Mouse (Mus musculus): ENCODE results near the gene Wwox.

Gene Wwox

DNA sequence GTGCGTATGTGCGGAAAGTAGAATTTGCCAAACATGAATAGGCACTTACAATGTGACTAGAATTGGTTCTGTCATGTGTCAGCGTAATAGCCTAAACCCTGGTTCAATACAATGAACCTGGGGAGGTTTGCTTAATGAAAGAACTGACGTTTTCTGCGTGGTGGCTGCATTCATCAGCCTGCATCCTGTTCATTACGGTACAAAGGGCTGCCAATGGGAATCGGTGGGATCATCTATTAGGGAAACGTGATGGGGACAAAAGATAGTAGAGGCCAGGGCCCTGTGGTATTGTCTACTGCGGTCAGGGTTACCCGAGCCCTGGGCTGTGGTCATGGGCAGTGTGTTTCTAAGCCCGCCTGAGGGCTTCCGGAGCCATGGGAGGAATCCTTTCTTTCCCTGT lies 459.7 kb downstream of the Wwox start:
- DNase-seq (ENCODE audit: extremely low spot score), result peak; percentile 24

DNA sequence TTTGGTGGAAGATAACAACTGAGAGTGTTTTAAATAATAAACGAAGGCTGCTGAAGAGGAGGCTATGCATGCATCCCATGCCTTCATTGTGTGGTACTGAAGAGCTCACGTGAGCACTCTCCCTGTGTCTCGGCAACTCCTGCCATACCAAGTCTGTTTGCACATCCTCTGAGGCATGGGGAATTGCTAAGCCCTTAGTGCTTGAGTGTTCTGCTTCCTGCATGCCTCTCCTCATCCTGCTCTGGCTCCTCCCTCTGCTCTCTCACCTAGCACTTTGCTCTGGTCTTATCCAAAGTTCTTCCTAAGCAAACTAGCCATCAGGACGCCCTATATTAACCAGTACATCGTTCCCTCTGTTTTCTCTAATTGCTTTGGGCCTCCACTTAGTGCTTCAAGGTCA lies 463.1 kb downstream of the Wwox start:
- no peak for DNase-seq (ENCODE audit: extremely low spot score)

DNA sequence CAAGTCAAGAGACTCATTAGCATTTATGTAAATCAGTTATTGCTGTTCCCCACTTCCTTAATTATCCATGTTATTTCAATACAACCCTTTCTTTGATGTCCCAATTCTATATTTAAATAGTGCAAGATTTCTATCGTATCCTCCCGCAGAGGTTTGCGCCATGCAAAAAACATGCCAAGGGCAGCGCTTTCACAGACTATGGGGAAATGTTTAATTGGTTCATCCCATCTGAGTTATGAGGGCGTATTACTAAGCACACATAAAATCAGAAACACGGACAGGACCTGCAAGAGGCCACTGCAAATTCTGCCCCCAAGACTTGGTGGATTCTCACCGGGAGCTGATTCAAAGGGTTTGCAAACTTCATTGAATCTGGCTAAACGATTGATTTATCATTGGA lies 468.6 kb downstream of the Wwox start:
- no peak for DNase-seq (ENCODE audit: extremely low spot score)

DNA sequence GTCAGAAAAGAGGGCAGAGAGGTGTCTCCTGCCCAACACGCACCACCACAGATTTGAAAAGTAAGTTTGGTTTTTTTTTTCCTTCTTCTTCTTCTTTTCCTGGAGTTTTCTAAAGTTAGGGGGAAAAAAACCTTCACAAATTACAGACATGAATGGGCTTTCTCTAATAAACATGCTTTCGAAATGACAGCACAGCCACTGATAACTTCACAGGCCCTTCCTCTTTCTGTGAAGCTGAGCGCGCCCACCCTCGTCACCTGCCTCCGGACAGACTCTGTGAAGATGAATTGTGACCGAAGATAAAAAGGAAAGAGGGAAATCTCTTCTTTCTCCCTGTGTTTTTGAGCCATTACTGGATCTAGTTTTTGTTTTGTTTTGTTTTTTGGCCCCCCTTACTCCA lies 469.1 kb downstream of the Wwox start:
- DNase-seq (ENCODE audit: extremely low spot score), result no peak

DNA sequence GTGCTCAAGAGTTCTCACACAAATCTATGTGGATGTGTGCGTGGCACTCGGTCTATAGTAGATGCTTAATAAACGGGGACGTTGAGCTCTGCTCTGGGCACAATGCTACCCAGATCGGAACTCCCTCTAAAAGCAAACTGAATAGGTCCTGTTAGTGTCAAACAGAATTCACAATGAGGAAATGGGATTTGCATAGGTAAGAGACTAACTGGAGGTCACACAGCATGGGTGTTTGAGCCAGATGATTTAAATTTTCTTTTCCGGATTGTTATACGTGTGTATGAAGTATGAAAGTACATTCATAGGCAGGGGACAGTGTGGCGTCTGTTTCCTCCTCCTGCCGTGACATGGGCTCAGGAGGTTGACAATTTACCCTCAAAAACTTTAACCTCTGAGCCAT lies 469.7 kb downstream of the Wwox start:
- DNase-seq (ENCODE audit: extremely low spot score), result no peak

DNA sequence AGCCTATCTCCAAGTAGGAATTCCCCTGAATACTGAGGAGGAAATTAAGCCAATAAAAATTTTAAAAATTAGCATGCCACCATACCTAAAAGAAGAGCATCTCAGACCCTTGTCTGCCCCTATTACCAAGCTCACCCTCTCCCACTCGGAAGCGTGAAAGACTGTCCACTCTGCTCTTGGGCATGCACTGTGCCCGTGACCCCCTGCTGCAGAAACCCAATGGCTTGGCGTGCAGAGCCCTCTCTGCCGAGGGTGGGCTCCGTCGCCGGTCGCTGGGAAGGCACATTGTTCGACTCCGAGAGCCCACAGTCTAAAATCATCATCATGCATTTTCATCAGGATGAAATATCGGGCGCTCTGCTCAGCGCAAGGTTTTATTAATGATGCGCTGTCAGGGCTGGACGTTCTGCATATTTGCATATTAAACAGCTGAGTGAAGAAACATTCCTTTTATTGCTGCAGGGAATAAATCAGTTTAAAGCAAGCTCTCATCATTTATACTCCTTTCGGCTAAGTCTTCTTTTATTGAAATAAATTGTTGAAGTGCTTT lies 471.7 kb downstream of the Wwox start:
- no peak for DNase-seq (ENCODE audit: extremely low spot score)

DNA sequence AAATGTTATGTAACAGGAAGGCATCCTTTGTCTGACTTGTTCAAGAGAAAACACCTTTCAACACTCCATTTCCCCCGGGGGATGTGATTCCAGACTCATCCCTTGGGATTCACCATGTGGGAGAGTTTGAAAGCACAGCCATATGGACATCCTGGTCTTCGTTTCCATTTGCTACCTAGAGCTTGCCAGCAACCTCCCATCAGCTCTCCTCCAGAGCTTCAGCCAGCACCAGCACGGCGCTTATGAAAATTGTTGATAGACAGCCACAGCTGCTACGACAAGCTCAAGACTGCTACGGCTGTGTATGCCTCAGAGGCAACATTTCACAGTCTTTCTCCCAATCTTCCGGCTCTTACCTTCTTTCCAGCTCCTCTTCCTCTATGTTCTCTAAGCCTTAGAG lies 484.2 kb downstream of the Wwox start:
- DNase-seq (ENCODE audit: extremely low spot score), result no peak

DNA sequence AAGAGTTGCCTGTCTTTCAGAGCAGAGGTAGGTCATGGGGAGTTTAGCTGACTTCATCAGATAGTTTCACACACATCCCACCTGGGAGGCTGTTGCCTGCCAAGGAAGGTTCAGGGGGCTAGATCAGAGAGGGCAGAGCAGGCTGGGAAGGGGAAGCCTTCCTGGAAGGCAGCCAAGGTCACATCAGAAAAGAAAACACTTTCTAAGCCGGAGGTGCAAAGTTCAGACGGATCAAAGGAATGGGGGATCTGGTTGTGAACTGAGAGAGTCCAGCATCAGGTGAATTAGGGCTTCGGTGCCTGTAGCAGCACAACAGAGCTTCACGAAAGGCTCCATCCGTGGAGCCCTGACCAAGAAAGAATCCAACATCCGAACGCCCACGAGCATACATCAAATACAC lies 488.0 kb downstream of the Wwox start:
- DNase-seq (ENCODE audit: extremely low spot score), result no peak

DNA sequence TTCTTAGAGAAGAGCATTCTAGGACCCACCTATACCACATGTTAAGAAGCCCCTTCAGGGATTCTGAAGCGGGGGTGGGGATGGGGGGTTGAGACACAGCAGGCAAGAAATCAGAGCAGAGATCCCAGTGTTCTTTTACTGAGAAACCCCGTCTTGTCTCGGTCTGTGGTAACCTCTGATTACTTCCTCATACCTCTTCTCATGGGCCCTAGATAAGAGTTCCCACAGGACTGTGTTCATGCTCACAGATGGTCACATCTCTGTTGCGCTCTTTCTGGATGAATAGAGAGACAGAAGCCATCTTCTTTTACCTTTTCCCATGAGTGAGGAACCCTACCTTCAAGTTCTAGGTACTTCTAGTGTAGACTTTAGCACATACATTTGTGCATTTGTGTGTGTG lies 488.5 kb downstream of the Wwox start:
- DNase-seq (ENCODE audit: extremely low spot score), result no peak

DNA sequence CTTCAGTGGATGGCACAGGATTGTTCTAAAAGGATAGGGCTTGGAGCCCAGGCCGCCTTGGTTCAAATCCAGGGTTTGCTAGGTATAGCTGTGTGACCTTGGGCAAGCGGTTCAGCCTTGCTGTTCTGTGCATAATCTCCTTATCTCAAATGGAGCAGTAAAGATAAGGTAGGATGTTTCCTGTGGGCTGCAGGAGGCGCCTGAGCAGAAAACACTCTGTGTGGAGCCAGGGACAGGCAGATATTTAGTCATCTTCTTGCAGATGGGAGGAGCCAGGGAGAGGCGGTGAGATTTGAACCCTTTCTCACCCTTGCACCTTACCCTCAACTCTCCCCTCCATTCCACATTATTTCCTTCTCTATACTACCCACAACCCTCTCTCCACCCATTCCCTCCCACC lies 490.1 kb downstream of the Wwox start:
- no peak for DNase-seq (ENCODE audit: extremely low spot score)

DNA sequence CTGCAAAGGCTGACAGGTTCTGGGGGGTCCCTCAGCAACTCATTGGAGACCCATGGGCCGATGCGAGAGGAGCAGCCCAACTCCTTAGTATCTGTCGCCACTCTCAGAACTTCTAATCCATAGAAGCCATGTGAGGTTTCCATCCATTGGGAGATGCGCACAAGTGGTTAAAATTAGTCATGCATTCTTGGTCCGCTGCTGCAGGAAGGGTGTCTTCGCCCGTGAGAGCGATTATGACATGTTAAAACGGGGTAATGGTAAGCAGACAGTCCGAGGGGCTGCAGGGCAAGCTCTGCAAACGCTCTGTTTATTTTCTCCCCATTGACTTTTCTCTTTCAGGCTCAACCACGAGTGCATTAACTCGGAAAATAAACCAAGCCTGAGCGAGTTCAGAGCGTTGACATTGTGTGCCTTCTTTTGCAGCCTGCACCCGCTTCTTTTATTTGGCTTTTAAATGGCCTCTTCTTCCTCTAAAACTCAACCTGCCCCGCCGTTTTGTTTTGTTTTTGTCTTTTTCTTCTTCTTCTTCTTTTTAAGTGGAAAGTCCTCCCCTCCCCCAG lies 492.7 kb downstream of the Wwox start:
- peak; percentile 38 for DNase-seq (ENCODE audit: extremely low spot score)

DNA sequence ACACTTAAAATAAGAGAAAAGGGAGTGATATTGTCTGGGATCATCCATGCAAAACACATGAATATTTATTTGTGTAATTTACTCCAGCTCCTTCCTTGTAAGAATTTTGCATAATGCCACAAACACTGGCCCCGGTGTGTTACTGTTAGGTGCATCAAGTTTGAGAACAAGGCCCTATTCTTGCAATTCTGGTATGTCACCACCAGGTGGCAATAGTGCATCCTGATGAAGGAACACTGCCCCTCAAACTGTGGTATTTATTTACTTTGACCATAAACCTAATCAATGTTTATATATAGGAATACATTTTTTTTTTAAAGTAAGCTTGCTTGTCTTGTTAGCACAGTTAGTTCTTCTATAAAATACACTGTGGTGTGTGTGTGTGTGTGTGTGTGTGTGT lies 493.8 kb downstream of the Wwox start:
- DNase-seq (ENCODE audit: extremely low spot score), result no peak

DNA sequence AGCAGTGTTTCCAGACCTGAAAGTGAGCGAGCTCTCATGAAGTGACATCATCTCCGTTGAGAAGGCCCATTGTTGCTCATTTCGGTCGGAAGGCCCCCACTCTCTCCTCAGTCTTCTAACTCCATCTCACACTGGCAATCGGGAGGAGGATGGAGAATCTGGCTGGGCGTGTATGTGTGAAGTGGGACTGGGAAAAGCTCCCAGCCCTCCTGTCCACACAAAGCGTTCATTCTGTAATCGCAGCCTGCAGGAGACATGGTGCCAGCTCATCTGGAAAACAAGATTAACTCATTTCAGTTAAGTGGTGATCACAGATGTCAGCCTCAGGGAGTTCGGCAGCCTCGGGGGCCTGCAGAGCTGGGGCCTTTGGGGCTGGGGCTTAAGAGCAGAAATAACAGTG lies 497.4 kb downstream of the Wwox start:
- no peak for DNase-seq (ENCODE audit: extremely low spot score)

DNA sequence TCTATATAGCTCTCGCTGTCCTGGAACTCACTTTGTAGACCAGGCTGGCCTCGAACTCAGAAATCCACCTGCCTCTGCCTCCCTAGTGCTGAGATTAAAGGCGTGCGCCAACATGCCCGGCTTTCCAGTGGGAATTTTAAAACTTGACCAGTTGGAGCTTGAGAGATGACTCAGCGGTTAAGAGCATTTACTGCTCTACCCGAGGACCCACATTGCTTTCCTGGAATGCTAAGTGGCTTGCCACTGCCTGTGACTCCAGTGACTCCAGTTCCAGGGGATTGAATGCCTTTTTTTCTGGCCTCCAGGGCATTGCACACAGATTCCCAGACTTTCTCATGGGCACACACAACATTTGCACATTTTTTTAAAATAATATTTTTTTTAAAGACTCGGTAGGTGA lies 499.9 kb downstream of the Wwox start:
- no peak for DNase-seq (ENCODE audit: extremely low spot score)

DNA sequence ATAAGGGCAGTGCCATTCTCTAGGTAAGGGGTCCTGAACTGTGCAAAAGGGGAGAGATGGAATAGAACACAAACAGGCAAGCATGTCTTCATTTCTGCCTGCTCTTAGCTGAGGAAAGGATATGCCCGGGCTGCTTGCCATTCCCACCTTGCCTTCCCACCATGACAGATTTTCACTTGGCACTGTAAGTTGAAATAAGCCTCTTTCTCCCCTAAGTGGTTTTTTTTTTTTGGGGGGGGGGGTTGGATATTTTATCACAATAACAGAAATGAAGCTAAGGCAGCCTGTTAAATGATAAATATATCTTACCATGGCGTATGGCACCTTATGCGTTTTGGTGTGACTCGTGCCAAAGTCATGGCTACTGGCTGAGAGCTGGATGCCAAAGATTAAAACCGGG lies 501.6 kb downstream of the Wwox start:
- DNase-seq (ENCODE audit: extremely low spot score), result no peak

DNA sequence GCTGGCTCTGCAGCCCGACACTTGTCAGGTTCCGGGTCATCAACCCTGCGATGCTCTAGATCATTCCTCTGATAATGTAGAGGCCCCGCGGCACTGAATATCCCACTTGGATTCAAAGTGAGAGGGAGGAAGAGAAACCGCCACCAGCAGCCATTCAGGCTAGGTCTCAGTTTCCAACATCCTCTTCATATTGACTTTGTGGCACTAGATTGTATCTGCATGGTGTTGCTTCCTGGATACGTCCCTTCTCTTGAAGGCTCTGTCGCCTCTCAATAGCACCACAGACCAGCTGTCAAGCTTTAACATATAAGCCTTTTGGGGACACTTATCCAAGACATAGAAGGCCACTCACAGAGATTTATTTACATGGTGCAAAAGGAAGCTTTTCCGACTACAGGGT lies 502.2 kb downstream of the Wwox start:
- DNase-seq (ENCODE audit: extremely low spot score), result no peak

DNA sequence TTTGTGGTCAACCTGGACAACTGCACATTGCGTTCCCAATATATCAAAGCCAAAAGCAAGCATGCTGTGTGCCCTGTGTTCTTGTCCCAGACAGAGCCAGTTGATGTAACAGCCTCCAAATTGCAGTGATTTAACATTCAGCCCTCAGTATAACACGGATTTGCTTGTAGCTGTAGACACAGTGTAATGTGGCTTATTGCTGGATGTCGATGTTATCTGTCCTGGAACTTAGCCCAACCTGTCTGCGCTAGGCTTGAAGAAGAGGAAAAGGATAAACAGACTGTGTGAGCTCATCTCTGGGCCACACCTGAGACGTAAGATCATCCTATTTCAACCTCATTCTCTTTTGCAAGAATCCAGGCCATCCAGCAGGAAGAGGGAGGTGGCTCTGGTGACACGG lies 508.5 kb downstream of the Wwox start:
- DNase-seq (ENCODE audit: extremely low spot score), result no peak

DNA sequence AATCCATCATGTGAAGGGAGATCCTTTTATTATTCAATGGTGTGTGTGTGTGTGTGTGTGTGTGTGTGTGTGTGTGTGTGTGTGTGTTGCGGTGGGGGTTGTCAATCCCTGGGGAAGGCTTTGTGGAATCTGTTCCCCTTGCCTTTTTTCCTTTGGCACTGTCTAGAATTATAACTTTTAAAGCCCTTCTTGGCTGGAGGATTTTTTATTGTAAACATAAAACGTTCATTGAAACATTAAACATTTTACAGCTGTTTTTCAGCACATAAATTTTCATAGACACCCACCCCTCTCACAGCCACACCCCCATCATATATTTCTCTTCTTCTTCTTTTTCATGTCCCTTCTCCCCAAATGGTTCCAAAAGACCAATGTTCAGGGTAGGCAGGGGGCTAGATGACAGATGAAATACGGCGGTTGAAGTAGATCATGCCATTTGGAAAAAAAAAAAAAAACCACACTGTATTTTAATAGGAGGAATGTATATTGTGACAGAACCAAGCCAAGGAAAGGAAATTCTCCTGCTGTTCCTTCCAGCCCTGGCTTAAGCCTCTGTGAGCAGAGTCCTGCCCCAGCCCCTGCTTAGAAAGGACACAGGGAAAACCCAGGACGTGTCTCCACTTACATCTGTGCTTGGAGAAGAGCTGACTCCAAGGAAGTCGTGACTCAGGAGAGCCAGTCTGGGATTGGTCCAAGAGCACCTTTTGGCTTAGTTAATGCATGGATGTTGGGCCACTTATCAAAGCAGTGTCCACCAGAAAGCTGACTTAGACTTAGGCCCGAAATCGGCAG lies 517.1 kb downstream of the Wwox start:
- no peak for DNase-seq (ENCODE audit: extremely low spot score)

DNA sequence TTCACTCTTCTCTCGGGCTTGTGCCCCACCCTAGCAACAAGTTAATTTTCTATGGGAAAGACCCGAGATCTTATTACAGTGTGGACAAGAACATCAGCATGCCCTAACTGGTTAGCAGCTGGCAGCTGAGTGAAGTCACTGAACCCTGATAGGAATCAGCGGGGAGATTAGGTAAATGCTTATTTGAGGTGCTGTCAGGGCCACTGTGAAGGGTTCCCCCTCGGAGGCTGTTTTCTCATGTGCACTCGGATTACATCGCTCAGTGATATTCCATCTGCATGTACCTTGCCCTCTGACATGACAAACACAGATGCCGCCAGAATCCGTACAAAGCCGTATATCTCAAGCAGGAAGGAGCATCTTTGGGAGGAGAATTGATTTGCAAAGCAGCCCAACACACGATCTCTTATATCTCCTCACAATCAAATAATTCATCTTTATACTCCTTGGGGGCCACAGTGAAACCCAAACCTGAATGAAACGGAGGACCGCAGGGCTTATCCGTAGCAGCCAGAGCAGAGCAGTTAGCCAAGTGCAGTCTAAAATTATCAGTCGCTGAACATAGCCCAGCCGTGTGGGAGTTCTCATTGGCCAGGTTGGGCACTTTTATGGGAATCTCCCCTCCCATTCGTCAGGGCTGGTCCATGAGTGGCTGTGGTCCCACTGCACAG lies 519.1 kb downstream of the Wwox start:
- no peak for DNase-seq (ENCODE audit: extremely low spot score)

DNA sequence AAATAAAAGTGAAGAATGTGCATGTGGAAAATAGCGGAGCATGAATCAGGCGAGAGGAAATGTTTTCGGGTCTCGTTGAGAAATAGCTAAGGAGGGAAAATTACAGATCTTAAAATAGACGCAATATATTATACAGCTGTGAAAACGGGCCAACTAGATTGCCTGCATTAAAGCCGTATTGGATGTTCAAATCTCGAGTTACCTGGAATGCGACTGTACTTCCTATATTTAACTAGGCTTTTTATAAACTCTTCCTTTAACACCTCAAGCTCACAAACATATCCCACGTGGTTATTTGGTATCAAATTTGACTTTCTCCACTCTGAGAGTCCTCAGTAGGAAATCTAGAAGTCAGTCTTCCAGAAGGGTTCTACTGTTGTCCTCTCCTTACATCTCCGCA lies 520.0 kb downstream of the Wwox start:
- no peak for DNase-seq (ENCODE audit: extremely low spot score)

DNA sequence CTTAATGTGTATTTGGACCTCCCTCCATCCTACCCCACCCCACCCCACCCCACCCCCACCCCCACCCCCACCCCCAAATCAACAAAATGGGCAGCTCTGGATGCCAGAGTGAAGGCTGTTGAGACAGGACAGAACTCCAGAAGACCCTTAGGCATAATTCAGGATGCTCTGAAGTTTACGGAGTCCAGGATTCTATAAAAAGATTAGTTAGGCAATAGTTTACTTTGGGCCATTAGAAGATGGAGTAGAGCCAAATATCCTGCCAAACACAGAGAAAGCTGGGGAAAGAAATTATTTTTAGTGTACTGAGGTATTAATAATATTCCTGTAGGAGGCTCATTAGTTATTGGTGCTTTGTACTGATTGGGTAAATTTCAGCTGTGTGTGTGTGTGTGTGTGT lies 523.0 kb downstream of the Wwox start:
- no peak for DNase-seq (ENCODE audit: extremely low spot score)

DNA sequence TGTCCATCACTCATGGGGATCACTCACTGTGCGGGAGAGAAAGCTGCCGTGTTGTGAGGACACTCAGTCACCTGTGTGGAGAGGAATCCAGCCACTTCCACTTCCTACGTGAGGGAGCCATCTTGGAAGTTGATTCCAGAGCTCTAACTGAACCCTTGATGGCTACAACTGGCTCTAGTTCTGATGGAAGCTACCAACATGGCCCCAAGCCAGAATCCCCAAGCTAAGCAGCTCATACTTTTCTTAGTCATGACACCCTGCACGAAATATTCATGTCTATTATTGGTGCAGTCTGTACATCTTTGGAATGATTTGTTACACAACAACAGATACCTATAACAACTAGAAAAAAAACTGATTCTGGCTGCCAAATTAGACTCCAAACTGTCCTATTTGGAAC lies 523.8 kb downstream of the Wwox start:
- no peak for DNase-seq (ENCODE audit: extremely low spot score)

DNA sequence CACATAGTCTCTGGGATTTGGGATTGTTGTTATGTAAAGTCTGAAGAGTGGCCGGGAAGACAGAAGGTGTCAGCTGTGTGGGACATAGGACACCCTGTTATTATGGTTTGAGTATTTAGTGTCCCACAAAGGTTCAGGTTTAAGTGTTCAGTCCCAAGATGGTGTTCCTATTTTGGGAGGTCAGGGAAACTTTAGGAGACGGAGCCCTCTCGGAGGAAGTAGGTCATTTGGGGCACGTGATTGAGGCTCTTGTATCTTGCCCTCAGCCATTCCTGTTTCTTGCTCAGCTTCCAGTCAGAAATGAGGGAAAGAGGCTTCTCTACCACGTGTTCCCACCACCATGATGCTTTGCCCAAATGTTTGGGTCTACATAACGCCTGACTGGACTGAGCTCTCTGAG lies 524.8 kb downstream of the Wwox start:
- DNase-seq (ENCODE audit: extremely low spot score), result no peak
